Mouse (Mus musculus): Measurements from ENCODE around the gene Tmem247.

Gene Tmem247

DNA sequence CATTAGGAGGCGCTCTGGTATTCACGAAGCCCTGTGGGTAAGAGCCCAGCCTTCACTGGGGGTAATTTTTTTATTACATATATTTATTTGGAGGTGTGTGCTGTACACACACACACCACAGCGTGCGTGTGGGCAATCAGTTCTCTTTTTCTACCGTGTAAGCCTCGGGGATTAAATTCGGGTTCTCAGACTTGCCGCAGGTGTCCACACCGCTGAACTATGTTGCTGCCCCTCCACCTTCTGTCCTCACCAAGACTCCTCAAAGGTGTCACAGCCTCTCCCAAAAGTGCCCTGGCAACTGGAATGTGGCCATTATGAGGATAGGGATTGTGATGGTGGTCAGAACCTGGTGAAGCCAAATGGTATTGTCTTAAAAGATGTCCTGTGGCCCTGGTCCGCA lies at the start of gene Tmem247:
Gene Tmem247, plus strand, starts transcription at position 301 of the 400 bp plus-strand sequence.
- DNase-seq, result no peak

DNA sequence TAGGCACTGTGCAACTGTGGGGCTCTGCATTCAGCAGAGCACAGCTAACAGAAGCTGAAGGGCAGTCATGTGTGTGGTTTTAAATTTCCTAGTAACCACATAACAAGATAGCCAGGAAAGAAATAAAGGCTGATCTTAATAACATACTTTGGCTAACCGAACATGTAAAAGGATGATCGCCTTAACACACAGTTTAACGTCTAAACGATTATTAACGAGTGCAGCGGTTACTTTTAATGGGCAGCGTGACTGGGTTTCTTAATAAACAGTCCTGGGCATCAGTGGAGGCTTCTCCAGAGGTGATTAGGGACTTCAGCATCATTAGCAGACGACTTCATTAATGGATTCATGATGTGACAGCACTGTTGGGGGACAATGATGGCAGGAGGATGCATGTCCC lies 46.6 kb upstream of the Tmem247 start:
- DNase-seq, result peak; percentile 83

DNA sequence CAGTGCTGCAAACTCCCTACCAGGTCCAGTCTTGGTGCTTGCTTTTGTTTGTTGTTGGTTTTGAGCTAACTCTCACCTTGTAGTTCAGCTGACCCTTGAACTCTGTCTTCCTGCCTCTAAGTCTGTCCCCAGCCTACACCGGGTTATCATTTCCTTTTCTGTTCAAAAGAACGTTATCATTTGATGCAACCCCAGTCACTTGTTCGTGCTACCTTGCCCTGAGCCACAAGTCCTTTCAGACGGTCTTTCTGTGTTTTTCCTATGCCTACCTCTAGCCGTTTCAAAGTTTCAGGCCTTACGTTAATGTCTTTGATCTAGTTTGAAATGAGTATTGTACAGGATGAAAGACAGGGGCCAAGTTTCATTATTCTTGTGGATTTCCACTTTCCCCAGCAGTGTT lies 44.5 kb upstream of the Tmem247 start:
- no peak for DNase-seq

DNA sequence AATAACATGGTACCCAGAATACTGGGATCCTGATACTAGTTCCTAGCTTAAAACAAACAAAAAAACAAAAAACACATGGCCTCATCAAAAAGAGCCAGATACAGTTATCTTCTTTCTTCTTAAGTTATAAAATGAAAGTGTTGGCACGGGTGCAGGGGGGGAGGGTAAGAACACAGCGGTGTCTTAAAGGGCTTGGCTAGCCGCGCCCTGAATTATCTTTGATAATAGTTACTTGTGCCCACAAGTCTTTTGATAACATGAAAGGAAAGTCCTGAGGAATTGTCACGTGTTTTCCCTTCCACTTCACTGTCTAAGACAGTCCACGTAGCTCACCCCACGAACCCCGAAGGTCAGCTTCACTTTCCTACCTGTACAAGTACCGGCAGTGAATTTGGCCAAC lies 40.2 kb upstream of the Tmem247 start:
- no peak for DNase-seq

DNA sequence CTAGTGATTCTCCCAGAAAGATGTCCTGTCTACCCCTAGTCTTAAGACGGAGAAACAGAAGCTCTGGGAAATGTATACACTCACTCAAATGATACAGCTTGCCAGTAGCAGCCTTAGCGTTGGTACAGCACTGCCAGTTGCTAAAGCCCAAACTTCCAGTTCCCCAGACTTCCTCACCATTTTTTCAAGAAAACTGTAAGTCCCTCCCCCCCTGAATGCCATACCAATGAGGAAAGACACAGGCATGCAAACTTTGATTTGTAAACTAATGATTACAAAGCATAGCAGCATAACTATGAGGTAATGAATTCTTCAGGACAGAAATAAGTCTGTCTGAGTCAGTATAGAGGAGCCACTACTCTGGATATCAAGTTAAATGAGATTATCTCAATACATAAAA lies 39.4 kb upstream of the Tmem247 start:
- DNase-seq, result no peak

DNA sequence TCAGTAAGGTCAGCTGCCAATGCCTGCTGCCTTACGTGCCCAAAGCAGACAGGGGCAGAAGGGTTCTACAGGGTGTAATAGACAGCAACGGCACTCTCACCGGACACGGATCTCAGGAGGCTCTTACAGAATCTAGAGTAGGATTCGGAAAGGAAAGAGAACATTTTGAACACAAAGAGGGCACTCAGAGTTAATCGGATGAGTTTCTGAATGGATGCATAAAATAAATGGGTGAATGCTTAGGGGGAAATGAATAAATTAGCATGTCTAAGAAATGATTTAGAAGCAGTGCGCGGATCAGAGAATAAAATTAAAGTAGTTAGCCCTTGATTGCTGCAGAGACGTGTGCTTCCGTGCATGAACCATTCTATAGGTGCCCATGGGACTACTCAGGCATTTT lies 37.1 kb upstream of the Tmem247 start:
- peak; percentile 55 for DNase-seq

DNA sequence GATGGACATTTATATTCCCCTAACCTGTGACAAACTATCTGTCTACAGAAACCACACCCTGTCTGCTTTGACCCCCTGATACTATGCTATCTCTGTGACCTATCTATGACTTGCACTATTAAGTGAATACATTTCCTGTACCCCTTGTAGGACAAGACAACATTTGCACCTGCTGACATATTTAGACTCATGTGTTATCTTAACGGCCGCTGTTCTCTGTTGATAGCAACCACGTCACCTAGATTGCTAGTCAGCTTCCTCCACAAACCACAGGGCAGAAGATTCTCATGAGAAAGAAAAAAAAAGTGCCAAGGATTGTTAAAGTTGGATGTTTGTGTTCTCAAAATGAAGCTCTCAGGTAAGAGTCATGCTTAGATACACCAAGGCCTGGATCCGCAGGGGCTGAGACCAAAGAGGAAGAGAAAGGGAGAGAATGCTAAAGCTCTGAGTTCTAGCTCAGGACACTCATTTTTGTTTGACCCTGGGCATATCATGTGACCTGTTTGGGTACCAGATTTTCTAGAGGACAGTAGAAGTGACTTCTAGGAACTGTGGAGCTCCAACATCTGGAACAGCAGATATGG lies 36.6 kb upstream of the Tmem247 start:
- no peak for DNase-seq

DNA sequence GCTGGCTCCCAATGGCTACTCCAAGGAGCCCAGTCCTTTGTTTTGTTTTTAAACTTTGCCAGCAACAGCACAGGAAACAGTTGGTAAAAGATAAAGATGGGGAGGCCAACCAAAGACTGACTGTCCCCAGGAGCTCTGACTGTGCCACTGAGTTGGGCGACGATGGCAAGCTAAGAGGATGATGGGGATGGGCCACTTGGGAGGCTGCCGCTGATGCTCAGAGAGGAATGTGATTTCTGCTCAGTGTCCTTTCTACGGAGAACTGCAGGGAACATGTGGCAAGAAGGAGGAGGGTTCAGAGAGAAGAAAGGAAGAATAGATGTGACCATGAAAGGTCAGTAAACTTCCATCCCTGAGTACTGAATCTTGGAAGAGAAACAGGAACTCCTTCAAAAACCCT lies 22.0 kb upstream of the Tmem247 start:
- no peak for DNase-seq

DNA sequence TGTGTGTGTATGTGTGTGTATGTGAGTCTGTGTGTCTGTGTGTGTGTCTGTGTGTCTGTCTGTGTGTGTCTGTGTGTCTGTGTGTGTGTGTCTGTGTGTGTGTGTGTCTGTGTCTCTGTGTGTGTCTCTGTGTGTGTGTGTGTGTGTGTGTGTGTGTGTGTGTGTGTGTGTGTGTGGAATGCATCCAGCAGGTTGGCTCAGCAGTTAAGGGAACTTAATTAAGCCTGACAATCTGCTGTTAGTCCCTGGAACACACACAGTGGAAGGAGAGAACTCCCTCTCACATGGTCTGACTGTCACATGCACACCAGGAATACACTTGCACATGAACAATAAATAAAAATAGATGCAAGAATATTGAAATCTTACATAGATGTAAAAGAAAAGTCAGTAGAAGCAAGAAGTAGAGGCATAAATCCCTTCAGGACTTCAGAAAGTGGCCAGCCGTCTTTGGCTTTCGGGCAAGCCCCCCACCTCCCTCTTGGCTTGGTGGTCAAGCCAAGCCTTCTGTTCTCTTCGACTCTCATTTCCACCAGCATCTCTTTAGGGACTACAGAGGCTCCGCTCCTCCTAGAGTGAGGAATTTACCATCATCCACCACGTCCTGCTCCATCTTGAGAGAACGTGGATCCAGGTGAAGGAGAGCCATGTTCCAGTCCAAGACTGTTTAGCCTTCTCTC lies 19.5 kb upstream of the Tmem247 start:
- DNase-seq, result no peak

DNA sequence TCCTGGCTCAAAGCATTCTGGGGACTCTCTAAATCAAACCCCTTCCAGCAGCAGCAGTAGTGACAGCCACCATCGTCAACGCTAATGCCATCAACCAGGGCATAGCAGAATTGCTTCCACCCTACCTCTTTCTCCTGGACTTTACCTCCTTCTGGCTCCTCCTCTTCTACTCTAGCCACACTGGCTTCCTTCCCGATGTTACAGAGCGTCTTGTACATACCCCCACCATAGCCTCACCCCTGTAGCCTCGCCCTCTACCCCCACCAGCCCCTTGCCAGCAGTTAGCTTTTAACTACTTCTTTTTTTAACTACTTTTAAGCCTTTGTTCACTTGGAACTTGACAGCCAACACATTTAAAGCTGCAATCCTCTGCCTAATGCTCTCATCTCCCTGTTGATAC lies 17.3 kb upstream of the Tmem247 start:
- DNase-seq, result no peak

DNA sequence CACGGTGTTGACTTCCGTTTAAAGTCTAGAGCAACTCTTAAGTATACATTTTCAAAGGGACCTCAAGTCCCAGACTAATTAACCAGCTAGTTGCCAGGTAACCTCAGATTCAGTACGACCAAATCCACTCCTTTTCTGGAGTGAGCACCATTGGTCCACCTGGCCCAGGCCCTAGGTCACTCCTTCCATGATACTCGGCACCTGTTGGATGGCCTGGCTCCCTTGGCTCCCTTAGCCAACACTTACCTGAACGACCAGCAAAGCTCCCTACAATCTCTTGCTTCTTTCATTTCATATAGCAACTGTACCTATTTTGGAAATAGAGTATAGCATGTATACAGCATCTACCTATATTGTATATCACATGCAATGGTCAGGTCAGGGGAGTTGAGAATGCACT lies 16.6 kb upstream of the Tmem247 start:
- DNase-seq, result no peak

DNA sequence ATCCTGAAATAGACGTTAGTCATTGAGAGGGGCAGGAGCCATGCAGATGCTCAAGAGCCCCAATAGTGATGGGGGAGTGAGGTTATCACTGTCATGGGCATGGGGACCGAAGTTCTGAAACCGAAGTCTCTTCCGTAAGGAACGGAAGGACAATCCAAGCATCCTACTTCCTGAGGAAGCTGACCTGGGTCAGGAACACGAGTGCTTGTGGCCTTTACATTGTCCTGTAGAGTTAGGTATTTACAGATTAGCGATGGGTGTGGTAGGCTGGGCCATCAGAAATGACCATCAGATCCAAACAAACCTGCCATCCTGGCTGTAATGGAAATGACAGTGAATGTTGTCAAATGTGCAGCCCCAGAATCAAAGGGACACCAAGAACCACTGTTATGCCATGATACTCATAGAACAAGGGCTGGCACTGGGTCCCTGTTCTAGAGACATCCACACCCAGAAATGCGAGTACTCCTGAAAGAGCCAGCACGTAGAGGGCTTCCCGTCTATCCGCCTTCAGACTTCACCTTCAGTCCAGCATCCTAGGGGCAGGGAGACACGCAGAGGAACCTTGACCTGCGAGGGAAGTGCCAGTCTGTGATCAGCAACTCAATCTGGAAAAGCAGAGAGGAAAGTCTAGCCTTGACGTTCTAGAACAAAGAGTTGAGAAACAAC lies 14.6 kb upstream of the Tmem247 start:
- no peak for DNase-seq

DNA sequence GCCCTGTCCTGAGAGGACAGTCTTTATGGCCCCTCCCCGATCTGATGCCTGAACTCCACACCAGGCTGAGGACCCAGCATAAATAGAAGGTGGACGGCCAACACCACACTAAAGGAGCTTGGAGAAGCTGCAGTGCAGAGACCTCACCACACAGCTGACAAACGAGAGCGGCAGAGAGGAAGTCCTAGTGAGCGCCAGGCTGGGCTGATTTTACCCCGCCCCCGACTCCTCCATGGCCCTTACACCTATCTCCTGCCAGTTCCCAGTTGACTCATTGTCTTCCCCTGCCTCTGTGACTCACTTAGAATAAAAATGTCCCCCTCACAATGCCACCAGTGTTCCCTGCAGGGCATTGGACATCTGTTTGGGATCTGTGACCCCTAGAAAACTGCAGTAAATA lies 13.6 kb upstream of the Tmem247 start:
- DNase-seq, result peak; percentile 37

DNA sequence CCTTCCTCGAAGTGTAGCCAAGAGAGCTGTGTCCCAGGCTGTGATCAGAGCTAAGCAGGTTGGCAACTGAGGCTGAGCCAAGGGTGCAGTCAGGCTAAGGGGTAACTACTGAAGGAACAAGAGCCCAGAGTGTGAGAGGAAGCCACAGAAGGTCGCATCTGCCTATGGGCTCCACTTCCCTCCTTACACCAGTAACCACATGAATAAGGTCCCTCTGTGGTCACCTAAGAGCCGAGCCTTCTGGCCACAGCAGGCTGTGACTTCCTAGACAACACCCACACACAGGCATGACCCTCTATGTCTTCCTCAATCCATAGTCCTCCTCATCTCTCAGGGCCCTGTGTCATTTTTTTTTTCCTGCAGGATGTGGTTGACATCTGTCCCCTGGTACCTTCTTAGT lies 12.9 kb upstream of the Tmem247 start:
- no peak for DNase-seq

DNA sequence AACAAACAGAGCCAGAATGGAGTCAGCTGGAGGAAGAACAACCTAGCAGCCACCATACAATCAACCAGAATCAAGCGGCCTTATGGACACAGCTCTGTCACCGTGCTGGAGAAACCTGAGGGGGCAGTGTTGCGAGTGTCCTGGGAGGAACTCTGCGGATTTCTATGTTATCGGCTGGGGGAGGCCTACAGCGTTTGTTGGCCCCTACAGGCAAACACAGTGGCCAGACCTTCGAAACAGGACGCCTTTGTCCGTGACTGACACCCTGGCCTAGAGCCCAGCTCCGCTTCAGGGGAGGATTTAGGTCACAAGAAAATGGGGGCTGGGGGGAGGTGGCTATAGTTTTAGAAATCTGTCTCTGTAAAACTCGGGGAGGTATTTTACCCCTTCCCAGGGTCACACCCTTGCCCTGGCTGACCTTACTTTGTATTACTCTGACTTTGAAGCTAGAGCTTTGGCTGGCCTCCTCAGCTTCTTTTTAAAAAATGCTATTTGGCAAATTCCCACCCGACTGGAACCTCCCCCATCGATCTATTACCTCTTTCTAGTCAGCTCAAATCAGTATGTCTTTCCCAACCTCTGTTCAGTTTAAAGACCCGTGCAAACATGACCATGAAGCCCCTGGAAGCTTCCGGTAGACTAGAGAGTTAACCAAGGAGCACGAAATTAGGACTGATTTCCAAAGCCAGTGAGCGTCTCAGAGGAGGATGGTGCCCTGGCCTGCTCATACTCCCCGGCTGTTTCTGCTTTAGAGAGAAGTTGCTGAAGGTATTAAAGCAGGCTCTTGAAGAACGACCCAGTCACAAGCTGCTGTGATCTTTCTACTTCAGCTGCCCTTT lies 11.6 kb upstream of the Tmem247 start:
- peak; percentile 94 for DNase-seq

DNA sequence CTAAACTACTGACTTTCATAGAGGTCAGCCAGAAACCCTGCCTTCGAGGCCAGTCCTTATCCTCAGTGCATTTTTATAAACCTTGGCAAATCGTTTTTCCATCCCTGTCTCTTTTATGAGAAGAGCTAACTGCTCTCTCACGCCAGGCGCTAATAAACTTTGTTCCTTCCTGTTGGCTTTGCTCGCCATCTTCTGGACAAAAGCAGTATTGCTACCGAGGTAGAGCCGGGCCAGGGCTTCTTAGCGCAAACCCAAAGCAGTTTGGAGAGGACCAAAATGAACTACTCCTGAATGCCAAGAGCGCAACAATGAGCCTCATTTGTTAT lies 11.0 kb upstream of the Tmem247 start:
- DNase-seq, result peak; percentile 91

DNA sequence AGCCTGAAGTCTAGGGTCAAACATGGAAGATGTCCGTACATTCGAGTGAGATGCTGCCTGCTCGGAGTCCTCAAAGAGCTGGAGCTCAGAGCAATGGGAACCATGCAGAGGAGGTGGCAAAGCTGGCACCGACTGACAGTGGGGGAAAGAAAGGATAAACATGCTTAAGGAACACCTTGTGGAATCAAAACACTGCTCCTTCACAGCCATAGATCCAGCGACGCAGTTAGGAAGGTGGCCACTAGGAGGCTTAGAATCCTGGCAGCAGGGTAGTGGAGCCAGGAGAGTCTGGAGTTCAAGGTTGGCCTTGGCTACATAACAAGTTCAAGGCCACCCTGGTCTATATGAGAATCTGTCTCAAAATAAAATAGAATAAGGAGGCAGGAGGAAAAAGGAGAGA lies 10.5 kb upstream of the Tmem247 start:
- no peak for DNase-seq

DNA sequence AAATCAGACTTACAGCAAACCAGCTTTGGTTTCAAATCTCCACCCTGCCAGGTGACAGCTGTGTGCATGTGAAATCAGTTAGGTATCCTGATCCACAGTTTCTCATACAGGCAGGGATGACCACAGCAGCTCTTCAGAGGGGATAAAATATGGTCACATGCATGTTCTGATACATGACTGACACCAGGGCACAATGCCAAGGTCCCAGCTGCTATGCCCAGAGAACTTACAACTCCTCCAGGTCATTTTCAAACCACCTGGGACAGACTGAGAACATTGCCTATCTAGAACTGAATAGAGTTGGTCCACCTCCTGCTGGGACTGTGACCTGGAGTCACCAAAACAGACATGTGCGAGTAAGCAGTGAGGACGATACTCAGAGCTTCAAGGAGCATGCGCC lies 10.1 kb upstream of the Tmem247 start:
- DNase-seq, result no peak

DNA sequence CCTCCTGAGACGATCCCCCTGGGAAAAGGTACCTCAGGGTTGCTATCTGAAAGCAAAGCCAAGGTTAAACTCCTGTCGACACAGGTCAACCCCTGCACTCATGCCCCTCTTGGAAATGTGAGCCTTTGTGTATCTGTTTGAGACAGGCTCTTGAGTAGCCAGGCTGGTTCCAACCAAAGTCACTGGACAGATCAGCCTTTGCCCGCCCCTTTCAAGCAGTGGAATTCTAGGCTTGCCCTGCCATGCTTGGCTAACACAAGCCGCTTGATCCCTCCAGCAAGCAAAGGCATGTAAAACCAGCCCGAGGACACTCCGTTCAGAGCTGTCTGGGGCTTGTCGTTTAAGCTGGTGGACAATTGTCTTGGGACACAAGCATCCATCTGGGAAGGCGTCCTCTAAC lies 8.8 kb upstream of the Tmem247 start:
- DNase-seq, result no peak

DNA sequence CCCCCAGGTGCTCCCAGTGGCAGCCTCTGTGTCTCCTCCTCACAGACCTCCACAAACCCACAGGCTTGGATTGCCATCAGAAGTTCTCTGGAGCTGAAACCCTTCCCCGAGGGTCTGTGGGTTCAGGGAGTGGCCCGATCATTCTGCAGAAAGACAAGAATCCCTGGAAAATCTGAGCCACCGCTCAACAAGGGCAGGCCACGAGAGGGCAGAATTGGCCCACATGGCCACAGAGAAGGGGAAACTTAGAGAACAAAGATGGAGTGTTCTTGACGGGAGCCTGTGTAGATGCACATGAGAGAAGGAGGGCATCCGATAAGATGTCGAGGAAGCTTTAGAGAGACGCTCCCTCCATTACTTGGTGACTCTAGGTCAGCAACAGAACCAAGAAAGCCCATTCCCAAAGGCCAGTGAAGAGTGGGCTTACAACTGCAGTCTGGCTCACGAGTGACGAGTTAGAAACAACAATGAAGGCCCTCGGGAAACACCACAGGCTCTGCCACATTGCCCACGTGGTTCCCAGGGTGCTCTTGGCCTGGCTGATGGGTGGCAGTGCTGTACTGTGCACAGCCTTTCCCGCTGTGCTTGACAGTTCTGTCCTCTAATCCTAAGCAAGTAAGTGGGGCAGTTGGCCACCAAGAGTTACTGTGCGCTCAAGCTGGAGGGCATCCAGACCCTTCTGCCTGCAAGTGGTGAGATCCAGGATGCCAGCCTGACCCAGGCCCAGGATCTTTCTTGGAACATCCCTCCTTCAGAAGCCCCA lies 7.2 kb upstream of the Tmem247 start:
- DNase-seq, result peak; percentile 84

DNA sequence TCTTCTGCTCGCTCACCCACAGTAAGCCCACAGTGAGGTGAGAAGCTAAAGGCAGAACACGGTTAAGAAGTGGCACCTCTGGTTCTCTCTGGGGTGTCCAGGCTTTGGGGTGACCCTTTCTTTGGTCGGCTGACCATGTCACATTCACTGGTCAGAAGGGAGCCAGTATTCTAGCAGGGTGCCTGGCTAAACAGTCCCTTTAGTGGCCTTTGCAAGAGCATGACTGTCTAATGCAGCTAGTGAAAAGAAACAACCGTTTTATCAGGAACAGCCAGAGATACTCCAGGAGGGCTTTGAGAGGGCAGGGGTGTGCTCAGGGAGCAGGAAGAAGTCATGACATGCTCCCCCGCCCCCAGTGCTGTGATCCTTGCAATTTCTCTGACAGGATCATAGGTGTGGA lies 5.9 kb upstream of the Tmem247 start:
- no peak for DNase-seq

DNA sequence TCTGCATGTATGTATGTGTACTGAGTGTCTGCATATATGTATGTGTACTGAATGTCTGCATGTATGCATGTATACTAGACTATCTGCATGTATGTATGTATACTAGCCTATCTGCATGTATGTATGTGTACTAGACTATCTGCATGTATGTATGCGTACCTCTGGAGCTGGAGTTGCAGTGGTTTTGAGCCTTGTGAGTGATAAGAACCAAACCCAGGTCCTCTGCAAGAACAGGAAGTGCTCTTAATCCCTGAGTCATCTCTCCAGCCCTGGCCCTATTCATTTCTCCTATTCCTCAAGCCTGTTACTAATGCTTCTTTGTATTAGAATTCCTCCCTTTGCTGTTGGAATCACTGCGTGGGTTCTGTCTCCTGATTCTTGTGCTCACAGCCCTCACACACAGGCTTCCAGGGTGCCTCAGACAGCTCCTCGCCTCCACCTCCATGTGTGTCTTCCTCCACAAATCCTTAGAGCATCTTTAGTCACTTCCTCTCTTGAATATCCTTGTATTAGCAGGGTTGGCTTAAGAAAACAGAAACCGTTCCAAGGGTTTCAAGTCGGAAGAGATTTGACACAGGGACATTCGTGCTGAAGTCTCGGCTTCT lies 4.0 kb upstream of the Tmem247 start:
- no peak for DNase-seq

DNA sequence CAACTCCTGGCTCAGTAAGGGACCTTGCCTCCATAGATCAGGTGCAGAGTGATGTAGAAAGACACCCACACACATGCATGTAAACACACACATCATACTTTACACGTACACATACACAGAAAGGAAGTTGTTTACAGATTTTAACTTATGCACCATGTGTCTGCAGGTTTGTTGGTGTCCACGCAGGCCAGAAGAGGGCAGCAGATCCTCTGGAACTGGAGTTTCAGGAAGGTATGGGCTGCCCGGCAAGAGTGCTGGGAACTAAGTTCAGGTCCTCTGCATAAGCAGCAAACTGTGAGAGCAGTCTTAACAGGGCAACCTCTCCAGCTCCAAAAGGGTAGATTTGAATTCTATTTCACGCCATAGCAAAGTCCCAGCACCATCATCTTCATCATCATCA lies 1.6 kb upstream of the Tmem247 start:
- no peak for DNase-seq

Measured in retina, postnatal 1 day (tissue).